ENCODE assay signal across 27 mouse cellular contexts in genomic region chr6:120461217-120461616, GRCm38 (mm10). TPM values are rescaled to one million over a fixed set of nuclear protein-coding genes. Genes with fewer than 3 reads are reported as not detected.
"Had no signal": no experiment of that assay in that cellular context is flagged by ENCODE, and none has a peak within 500 bp of the region (broad histone marks: within the 10 kb centered on the region; RNA-seq: fewer than 3 reads in every experiment).

No protein-coding gene starts in this region.

- H3K4me2 ChIP-seq: embryonic facial prominence, embryonic 12.5 days; embryonic facial prominence, embryonic 13.5 days; embryonic facial prominence, embryonic 15.5 days; forebrain, embryonic 12.5 days; forebrain, embryonic 13.5 days; forebrain, embryonic 15.5 days; heart, embryonic 11.5 days; heart, embryonic 12.5 days had no signal

- ATAC-seq: forebrain, embryonic 13.5 days; forebrain, embryonic 15.5 days; forebrain, embryonic 16.5 days; forebrain, postnatal 0 days had no signal

- H3K4me3 ChIP-seq: embryonic facial prominence, embryonic 10.5 days; embryonic facial prominence, embryonic 12.5 days; embryonic facial prominence, embryonic 13.5 days; embryonic facial prominence, embryonic 15.5 days; erythroblast, embryonic 14.5 days; forebrain, embryonic 10.5 days; forebrain, embryonic 12.5 days; forebrain, embryonic 13.5 days; forebrain, embryonic 15.5 days; gastrocnemius, adult 2 months; heart, adult 2 months; heart, embryonic 12.5 days had no signal

- H3K36me3 ChIP-seq: embryonic facial prominence, embryonic 10.5 days; embryonic facial prominence, embryonic 12.5 days; embryonic facial prominence, embryonic 13.5 days; embryonic facial prominence, embryonic 15.5 days; forebrain, embryonic 10.5 days; forebrain, embryonic 12.5 days; forebrain, embryonic 15.5 days; heart, embryonic 12.5 days had no signal

- DNase-seq: cerebellum, adult 9-10 months; cerebellum, adult 9-11 months; cerebellum, postnatal 10 days; cerebellum, postnatal 14 days; cerebellum, postnatal 25 days; cerebellum, postnatal 36 days; embryo, embryonic 11 days; forebrain, postnatal 0 days; gastrocnemius, adult 2 months; gastrocnemius, postnatal 10 days; gastrocnemius, postnatal 14 days; gastrocnemius, postnatal 25 days; gastrocnemius, postnatal 36 days; heart, adult 18-20 months; heart, adult 2 months had no signal

- H3K9me3 ChIP-seq: embryonic facial prominence, embryonic 10.5 days; embryonic facial prominence, embryonic 12.5 days; embryonic facial prominence, embryonic 13.5 days; embryonic facial prominence, embryonic 15.5 days; forebrain, embryonic 10.5 days; forebrain, embryonic 12.5 days; forebrain, embryonic 13.5 days; forebrain, embryonic 15.5 days had no signal

- H3K27ac ChIP-seq: embryonic facial prominence, embryonic 10.5 days; embryonic facial prominence, embryonic 12.5 days; embryonic facial prominence, embryonic 13.5 days; embryonic facial prominence, embryonic 15.5 days; forebrain, embryonic 10.5 days; forebrain, embryonic 12.5 days; forebrain, embryonic 13.5 days; forebrain, embryonic 15.5 days; gastrocnemius, adult 2 months; heart, adult 2 months had no signal

- H3K9ac ChIP-seq: embryonic facial prominence, embryonic 12.5 days; embryonic facial prominence, embryonic 13.5 days; embryonic facial prominence, embryonic 15.5 days; forebrain, embryonic 12.5 days; forebrain, embryonic 13.5 days; forebrain, embryonic 15.5 days; forebrain, postnatal 0 days; heart, embryonic 12.5 days had no signal

RNA-seq across cellular contexts. Expression of gene Tmem121b, which starts 32.4 kb away (rescaled TPM):
- polyA plus RNA-seq: erythroblast, embryonic 14.5 days; heart, adult 2 months had no signal
